Mouse (Mus musculus) erythroblast, embryonic 14.5 days (primary cell): ENCODE data around the gene Zbtb7b. TPM values are rescaled to one million over a fixed set of nuclear protein-coding genes. Genes with fewer than 3 reads are reported as not detected.

Source experiments
- H3K27me3 ChIP-seq: 2 replicates; pipeline ENCODE4 v1.6.1; 2012; ENCODE audit warnings: inconsistent platforms; ENCODE audit not compliant: control insufficient read depth
- H3K36me3 ChIP-seq: 2 replicates; pipeline ENCODE4 v1.6.1; 2012; ENCODE audit warnings: mild to moderate bottlenecking, inconsistent platforms; ENCODE audit not compliant: control insufficient read depth
- H3K4me1 ChIP-seq: 2 replicates; pipeline ENCODE4 v1.6.1; 2012; ENCODE audit warnings: inconsistent platforms; ENCODE audit not compliant: control insufficient read depth
- H3K4me3 ChIP-seq: replicated peaks from 2 replicates; pipeline ENCODE3; 2012; ENCODE audit warnings: moderate library complexity, mild to moderate bottlenecking, inconsistent platforms
- H3K9me3 ChIP-seq: 2 replicates; pipeline ENCODE4 v1.6.1; 2012; ENCODE audit warnings: low read length, inconsistent platforms, mixed read lengths; ENCODE audit not compliant: control insufficient read depth
- GATA1 ChIP-seq: IDR thresholded peaks from 2 replicates; pipeline ENCODE4 v1.6.1; 2012; ENCODE audit warnings: low read length, inconsistent platforms, mixed read lengths
- TAL1 ChIP-seq: IDR thresholded peaks from 3 replicates; pipeline ENCODE4 v1.6.1; 2012; ENCODE audit warnings: low read length, inconsistent platforms, mixed read lengths
- polyA plus RNA-seq: library from polyadenylated mRNA; stranded (reverse); fragments of >175 nt; gene quantifications from 2 replicates; pipeline ENCODE4 v1.2.3, GENCODE M21; 2012

Zbtb7b gene
- polyA plus RNA-seq, 1 experiment = 0.38 TPM

- Histone ChIP-seq H3K27me3 (no peaks in the 10 kb centered on the region), H3K4me3 (peak overlapping the region; percentile 96), H3K9me3 (peaks cover 3% of the 10 kb centered on the region), H3K4me1 (peaks cover 64% of the 10 kb centered on the region), H3K36me3 (peaks cover 58% of the 10 kb centered on the region)
- TF ChIP-seq GATA1 = no peak
Observed at GRCm38 (mm10) chr3:89418861-89419250, 24.3 kb upstream of the Zbtb7b start.

GRCm38 (mm10) chr3:89418170-89418860, 23.7 kb upstream of the Zbtb7b start, which contains the start of the genes Cks1b and Shc1:
Cks1b (minus strand) TSS chr3:89418383.
Shc1 (plus strand) TSS chr3:89418443.
- Histone ChIP-seq H3K27me3 (no peaks in the 10 kb centered on the region), H3K9me3 (peaks cover 3% of the 10 kb centered on the region), H3K4me1 (peaks cover 59% of the 10 kb centered on the region), H3K36me3 (peaks cover 58% of the 10 kb centered on the region), H3K4me3 (peak within 1 kb of the TSS; percentile 96)
- no peak for TF ChIP-seq TAL1
- no peak for TF ChIP-seq GATA1

GRCm38 (mm10) chr3:89417840-89418169, 23.2 kb upstream of the Zbtb7b start:
- TF ChIP-seq GATA1 (no peak), TAL1 (no peak)
- Histone ChIP-seq H3K36me3 (peaks cover 57% of the 10 kb centered on the region), H3K4me3 (peak overlapping the region; percentile 96), H3K27me3 (no peaks in the 10 kb centered on the region), H3K4me1 (peaks cover 53% of the 10 kb centered on the region), H3K9me3 (peaks cover 3% of the 10 kb centered on the region)

GRCm38 (mm10) chr3:89417131-89417530, 22.6 kb upstream of the Zbtb7b start:
- H3K4me3 ChIP-seq = peak overlapping the region; percentile 96
- H3K36me3 ChIP-seq = peaks cover 51% of the 10 kb centered on the region
- H3K9me3 ChIP-seq = peaks cover 3% of the 10 kb centered on the region
- no peak for TF ChIP-seq GATA1
- no peak for TF ChIP-seq TAL1
- peaks cover 52% of the 10 kb centered on the region for H3K4me1 ChIP-seq
- H3K27me3 ChIP-seq = no peaks in the 10 kb centered on the region

GRCm38 (mm10) chr3:89416158-89416557, 21.6 kb upstream of the Zbtb7b start:
- Histone ChIP-seq H3K27me3 (no peaks in the 10 kb centered on the region), H3K9me3 (peaks cover 3% of the 10 kb centered on the region), H3K4me1 (peaks cover 48% of the 10 kb centered on the region), H3K4me3 (peak overlapping the region; percentile 96), H3K36me3 (peaks cover 46% of the 10 kb centered on the region)
- TF ChIP-seq TAL1 (no peak), GATA1 (no peak)

GRCm38 (mm10) chr3:89411490-89412393, 17.2 kb upstream of the Zbtb7b start, which contains the start of gene Flad1:
Flad1 (minus strand) TSS chr3:89411870.
- Histone ChIP-seq H3K27me3 (no peaks in the 10 kb centered on the region), H3K4me1 (peaks cover 42% of the 10 kb centered on the region), H3K4me3 (peak within 1 kb of the TSS; percentile 77), H3K36me3 (peaks cover 61% of the 10 kb centered on the region), H3K9me3 (peaks cover 3% of the 10 kb centered on the region)
- TF ChIP-seq GATA1 = no peak
- TF ChIP-seq TAL1 = no peak

GRCm38 (mm10) chr3:89410864-89411263, 16.3 kb upstream of the Zbtb7b start:
- peaks cover 33% of the 10 kb centered on the region for H3K4me1 ChIP-seq
- H3K9me3 ChIP-seq = peaks cover 3% of the 10 kb centered on the region
- H3K4me3 ChIP-seq = peak overlapping the region; percentile 77
- TF ChIP-seq GATA1 (no peak), TAL1 (no peak)
- peaks cover 55% of the 10 kb centered on the region for H3K36me3 ChIP-seq
- no peaks in the 10 kb centered on the region for H3K27me3 ChIP-seq

GRCm38 (mm10) chr3:89409701-89410100, 15.1 kb upstream of the Zbtb7b start:
- H3K36me3 ChIP-seq = peaks cover 53% of the 10 kb centered on the region
- no peak overlapping the region for H3K4me3 ChIP-seq
- no peaks in the 10 kb centered on the region for H3K27me3 ChIP-seq
- peaks cover under 1% of the 10 kb centered on the region; the same call in 1 of the 2 replicates for H3K9me3 ChIP-seq
- peaks cover 33% of the 10 kb centered on the region for H3K4me1 ChIP-seq
- no peak for TF ChIP-seq TAL1
- no peak for TF ChIP-seq GATA1

- H3K9me3 ChIP-seq = no peaks in the 10 kb centered on the region
- H3K4me3 ChIP-seq = no peak overlapping the region
- TF ChIP-seq GATA1 = no peak
- TF ChIP-seq TAL1 = no peak
- peaks cover 33% of the 10 kb centered on the region for H3K4me1 ChIP-seq
- H3K36me3 ChIP-seq = peaks cover 51% of the 10 kb centered on the region
- H3K27me3 ChIP-seq = no peaks in the 10 kb centered on the region
Observed at GRCm38 (mm10) chr3:89408448-89408847, 13.9 kb upstream of the Zbtb7b start.
